Mouse (Mus musculus): ENCODE data around the gene Ctsw.

Gene Ctsw

DNA sequence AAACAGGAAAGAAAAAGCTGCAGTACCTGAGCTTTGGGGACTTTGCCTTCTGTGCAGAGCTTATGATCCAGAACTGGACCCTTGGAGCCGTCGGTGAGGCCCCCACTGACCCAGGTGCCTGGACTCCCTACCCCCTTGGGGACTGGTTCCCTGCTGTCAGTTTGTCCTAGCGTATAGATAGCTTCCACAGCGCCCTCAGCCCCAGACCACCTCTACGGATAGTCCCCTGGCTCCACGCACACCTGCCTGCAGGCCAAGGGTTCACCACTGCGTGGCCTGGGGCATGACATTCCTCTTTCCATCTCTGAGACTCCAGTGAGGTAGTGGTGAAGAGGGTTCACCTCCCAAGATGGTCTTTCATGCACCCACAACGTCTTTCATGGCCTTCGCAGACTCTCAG lies 5.1 kb downstream of the Ctsw start:
- no peak for DNase-seq (ENCODE audit: low read depth)

- no peak for DNase-seq (ENCODE audit: low read depth)
These were observed 6.9 kb downstream of the Ctsw start for GRCm38 (mm10) chr19:5461411-5461810.

DNA sequence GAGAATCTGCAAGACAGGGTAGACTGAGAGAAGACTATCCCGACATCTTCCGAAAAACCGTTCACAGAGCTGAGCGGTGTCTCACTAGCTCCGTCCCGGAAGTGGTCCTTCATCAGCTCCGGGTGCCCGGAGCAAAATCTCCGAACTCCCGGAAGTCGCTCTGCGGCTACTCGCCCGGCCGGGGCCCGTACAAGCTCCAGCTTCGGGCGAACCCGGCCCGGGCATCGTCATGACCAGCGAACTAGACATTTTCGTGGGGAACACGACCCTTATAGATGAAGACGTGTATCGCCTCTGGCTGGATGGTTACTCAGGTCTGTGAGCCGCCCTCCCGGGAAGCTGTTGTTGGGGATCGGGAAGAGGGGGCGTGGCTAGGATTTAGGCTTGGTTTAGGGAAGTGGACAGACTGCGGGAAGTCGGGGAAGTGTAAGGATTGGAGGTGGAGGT lies 7.8 kb downstream of the Ctsw start, which contains the start of gene Fibp:
Fibp (plus strand) TSS at position 151 of the 447 bp plus-strand sequence.
- peak; percentile 94 for DNase-seq (ENCODE audit: low read depth)

GRCm38 (mm10) chr19:5459896-5460295 lies 8.4 kb downstream of the Ctsw start:
- DNase-seq (ENCODE audit: low read depth) = no peak

- no peak for DNase-seq (ENCODE audit: low read depth)
These were observed 9.3 kb downstream of the Ctsw start for GRCm38 (mm10) chr19:5459019-5459418.

DNA sequence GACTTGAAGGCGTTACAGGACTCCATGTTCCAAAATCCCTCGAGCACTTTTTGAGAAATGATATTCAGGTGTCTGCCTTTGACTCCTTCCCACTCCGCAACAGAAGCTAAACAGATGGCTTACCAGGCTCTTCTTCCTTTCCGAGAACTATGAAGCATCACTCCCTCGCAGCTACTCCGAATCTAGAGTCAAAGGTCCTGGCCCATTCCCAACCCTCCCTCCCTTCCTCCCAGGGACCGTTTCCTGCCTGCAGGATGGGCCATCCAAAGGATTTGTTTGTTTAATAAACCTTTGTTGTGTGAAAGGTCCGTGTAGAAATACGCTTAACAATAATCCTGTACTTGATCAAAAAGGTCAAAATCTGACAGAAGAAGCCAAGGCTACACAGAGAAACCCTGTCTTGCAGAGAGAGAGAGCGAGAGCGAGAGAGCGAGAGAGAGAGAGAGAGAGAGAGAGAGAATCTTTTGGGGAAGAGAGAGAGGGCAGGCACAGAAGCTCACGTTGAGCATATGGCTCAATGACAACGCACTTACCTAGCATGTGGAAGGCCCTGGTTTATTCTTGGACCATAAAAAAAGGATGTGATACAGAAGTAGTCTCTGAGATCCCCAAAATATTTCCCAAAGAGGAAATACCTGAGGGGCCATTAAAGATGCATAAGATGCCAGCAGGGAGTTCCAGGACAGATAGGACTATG lies 10.4 kb downstream of the Ctsw start, which contains the start of gene Ccdc85b:
Ccdc85b (minus strand) TSS at position 149 of the 697 bp plus-strand sequence.
- no peak for DNase-seq (ENCODE audit: low read depth)

GRCm38 (mm10) chr19:5456922-5457745 lies 11.2 kb downstream of the Ctsw start:
- DNase-seq (ENCODE audit: low read depth) = peak; percentile 91

GRCm38 (mm10) chr19:5456241-5456921 lies 11.9 kb downstream of the Ctsw start:
- peak; percentile 52 for DNase-seq (ENCODE audit: low read depth)

DNA sequence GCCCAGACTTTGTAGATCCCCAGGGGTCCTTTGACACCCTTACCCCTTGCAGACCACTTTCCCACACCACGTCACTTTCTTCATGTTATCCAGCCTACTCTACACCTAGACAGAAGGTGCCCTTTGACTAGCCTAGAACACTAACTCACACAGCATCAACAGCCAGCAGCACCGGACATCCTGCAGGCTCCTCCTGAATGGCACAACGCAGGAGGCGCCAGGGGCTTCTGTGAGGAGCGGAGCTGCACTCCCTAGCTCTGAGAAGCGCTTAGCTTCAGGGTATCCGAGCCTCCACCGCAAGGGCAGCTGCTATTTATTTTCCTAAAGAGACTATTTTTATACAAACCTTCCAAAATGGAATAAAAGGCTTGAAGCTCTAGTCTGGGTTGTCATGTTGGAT lies 12.7 kb downstream of the Ctsw start:
- DNase-seq (ENCODE audit: low read depth) = no peak

DNA sequence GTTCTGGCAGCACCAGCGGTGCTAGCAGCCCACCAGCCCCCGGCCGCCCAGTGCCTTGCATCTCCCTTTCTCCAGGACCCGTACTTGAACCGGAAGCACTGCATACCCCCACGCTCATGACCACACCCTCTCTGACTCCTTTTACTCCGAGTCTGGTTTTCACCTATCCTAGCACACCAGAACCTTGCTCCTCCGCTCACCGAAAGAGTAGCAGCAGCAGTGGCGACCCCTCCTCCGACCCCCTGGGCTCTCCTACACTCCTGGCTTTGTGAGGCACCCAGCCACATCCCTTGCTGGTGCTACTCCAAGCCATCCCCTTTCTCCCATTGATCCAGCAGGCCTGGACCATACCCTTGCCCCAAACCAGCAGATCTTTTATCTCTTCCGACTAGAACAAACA lies 13.3 kb downstream of the Ctsw start:
- DNase-seq (ENCODE audit: low read depth) = no peak

- DNase-seq (ENCODE audit: low read depth) = peak; percentile 56
These were observed 16.5 kb downstream of the Ctsw start for GRCm38 (mm10) chr19:5451766-5452165.

DNA sequence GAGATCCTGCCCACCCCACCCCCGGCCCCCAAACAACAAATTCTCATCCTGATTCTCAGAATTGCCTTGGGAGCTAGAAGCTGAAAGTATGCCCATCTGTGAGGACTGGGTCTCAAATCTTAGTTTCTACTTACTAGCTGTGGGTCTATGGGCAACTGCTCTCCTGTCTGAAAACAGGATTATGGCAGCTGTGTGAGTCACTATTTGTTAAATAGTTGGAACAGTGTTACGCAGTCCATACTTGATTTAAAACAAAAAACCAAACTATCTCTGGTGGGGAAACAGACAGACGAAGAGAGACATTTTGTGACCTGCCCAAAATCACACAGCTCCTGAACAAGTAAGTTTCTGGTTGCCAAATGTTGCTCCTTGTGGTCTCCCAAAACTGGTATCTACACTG lies 18.6 kb downstream of the Ctsw start:
- DNase-seq (ENCODE audit: low read depth) = no peak

- DNase-seq (ENCODE audit: low read depth) = peak; percentile 84
These were observed 19.8 kb downstream of the Ctsw start for GRCm38 (mm10) chr19:5448354-5449150.

GRCm38 (mm10) chr19:5447515-5448353 lies 20.6 kb downstream of the Ctsw start, which contains the start of gene Fosl1:
TSS of gene Fosl1 (plus strand) at chr19:5447547.
- peak; percentile 85 for DNase-seq (ENCODE audit: low read depth)

- no peak for DNase-seq (ENCODE audit: low read depth)
These were observed 22.6 kb downstream of the Ctsw start for GRCm38 (mm10) chr19:5445747-5446146.

DNA sequence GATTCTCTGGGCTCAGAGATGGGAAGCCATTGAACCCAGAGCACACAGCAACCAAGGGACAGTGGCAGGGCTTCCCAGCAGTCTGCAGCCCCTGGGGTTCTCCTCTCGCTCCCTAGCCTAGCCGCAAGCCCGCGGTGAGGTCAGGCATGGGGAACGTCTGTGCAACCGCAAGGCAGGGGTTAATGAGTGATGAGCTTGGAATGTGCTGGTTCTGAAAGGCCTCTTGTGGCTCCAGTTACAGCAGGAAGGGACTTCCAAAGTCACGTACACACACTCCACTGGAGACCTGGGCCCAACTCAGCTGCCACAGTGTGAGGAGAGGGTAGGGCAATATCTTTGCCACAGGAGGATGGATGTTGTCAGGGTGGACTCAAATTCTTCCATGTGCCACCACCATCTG lies 23.4 kb downstream of the Ctsw start:
- no peak for DNase-seq (ENCODE audit: low read depth)

- DNase-seq (ENCODE audit: low read depth) = peak; percentile 81
These were observed 23.9 kb downstream of the Ctsw start for GRCm38 (mm10) chr19:5444371-5444908.

DNA sequence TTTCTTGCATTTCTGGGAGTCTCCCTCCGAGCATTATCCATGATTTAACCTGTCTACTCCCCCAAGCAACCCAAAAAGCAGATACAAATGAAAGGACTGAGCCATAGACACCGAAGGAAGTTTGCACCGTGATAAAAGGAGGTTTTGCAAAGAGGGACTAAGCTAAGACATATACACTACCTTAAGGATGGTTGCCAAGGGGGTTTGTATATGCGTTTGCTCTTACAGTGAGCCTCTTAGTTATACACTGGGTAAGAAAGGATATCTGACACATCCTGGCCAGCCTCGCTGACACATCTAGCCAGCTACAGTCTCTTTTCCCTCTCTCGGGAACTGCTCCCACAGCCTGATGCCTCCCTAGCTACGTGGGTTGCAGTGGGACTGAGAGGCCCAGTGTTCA lies 34.4 kb downstream of the Ctsw start:
- DNase-seq (ENCODE audit: low read depth) = no peak

DNA sequence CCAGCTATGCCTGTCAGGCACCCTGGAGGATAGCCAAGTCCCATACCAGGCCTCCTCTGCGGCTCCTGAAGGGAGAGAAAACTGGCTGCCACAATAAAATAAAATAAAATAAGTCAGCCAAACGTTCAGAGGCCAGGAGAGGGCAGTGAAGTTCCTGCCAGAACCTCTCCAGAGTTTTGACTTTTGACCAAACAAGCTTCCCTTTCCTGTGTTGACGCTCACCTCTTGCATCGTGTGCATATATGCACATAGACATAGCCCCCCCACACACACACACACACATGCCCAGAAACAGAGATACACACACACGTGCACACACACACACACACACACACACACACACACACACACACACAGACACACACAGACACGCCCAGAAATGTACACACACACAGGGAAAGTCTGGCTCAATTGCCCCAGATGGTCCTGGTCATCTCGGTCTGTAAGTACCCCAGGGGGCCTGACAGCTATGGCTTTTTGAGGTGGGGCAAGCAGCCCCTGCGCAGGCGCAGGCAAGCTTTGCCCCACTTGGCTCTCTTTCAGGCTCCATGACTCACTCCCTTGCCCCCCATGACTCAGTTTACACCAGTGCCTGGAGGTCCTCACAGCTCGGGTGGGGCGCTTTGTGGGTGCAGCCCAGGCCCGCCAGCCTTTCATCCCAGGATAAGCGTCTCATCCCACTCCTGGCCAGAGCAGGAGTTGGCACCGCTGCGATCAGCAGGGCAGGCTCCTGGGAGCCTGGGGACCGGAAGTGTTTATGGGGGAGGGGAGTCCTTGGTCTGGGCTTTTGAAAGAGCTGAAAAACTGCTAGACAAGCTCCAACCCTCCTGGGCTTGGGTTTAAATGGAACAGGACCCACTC lies 35.1 kb downstream of the Ctsw start:
- peak; percentile 91 for DNase-seq (ENCODE audit: low read depth)
